Mouse (Mus musculus) gastrocnemius, postnatal 10 days (tissue): Measurements from ENCODE around the gene Hyal3. TPM values are rescaled to one million over a fixed set of nuclear protein-coding genes. Genes with fewer than 3 reads are reported as not detected.
"Not testable (repeated sequence)": the region's sequence is repeated elsewhere in the genome, so short reads cannot be mapped to it uniquely, and the experiment has no call there.

Experiments used
- DNase-seq: peaks from one replicate; pipeline ENCODE4 v3.0.0; 2021; ENCODE audit warnings: mixed read lengths
- total RNA-seq, 2 experiments: library from RNA; stranded (reverse); gene quantifications; 2 replicates each; pipeline ENCODE4 v1.2.3; 2021

Gene Hyal3
- total RNA-seq, 2 experiments from 2014 or later = 0.28 to 1.1 TPM

GRCm38 (mm10) chr9:107571534-107572326 is 8.9 kb upstream of the Hyal3 start:
- DNase-seq = no peak

GRCm38 (mm10) chr9:107572327-107572662 is 8.3 kb upstream of the Hyal3 start:
- no peak for DNase-seq

GRCm38 (mm10) chr9:107573774-107574173 is 6.8 kb upstream of the Hyal3 start:
- DNase-seq = not testable (repeated sequence)

GRCm38 (mm10) chr9:107575579-107576356 is 4.8 kb upstream of the Hyal3 start:
- no peak for DNase-seq

- DNase-seq = peak; percentile 86
Observed at GRCm38 (mm10) chr9:107576357-107577107, 4.1 kb upstream of the Hyal3 start, which contains the start of gene Hyal1. Hyal1 (plus strand) TSS chr9:107576927.

GRCm38 (mm10) chr9:107577871-107578270 is 2.7 kb upstream of the Hyal3 start:
- no peak for DNase-seq

GRCm38 (mm10) chr9:107578587-107578986 is 2.0 kb upstream of the Hyal3 start, which contains the start of gene Naa80:
Naa80 (plus strand) TSS chr9:107578887.
- no peak for DNase-seq

GRCm38 (mm10) chr9:107579023-107579900 is 1.4 kb upstream of the Hyal3 start:
- DNase-seq = no peak

- no peak for DNase-seq
Observed at GRCm38 (mm10) chr9:107581584-107581983, 966 bp downstream of the Hyal3 start.

GRCm38 (mm10) chr9:107582509-107583062 is 2.0 kb downstream of the Hyal3 start:
- no peak for DNase-seq

- no peak for DNase-seq
Observed at GRCm38 (mm10) chr9:107583174-107583573, 2.6 kb downstream of the Hyal3 start.

- no peak for DNase-seq
Observed at GRCm38 (mm10) chr9:107586504-107586903, 5.9 kb downstream of the Hyal3 start.

- peak; percentile 91 for DNase-seq
Observed at GRCm38 (mm10) chr9:107586974-107587832, 6.6 kb downstream of the Hyal3 start, which contains the start of gene Ifrd2. Ifrd2 (plus strand) TSS chr9:107587642.

- peak; percentile 53 for DNase-seq
Observed at GRCm38 (mm10) chr9:107587833-107588639, 7.4 kb downstream of the Hyal3 start.

- DNase-seq = no peak
Observed at GRCm38 (mm10) chr9:107590058-107590772, 9.6 kb downstream of the Hyal3 start.

GRCm38 (mm10) chr9:107590773-107591060 is 10.1 kb downstream of the Hyal3 start:
- DNase-seq = no peak

- no peak for DNase-seq
Observed at GRCm38 (mm10) chr9:107593101-107593976, 12.7 kb downstream of the Hyal3 start.
